Mouse (Mus musculus) olfactory bulb, adult 2 months (tissue): Measurements from ENCODE around the gene Hnrnpab. TPM values are rescaled to one million over a fixed set of nuclear protein-coding genes. Genes with fewer than 3 reads are reported as not detected.
A peak's percentile ranks its signal among the peaks of the same experiment; 100 is the strongest.

Experiments used
- H3K27ac ChIP-seq: fragments of 200-500 bp; 2 replicates; pipeline ENCODE4 v1.5.1; 2012; ENCODE audit warnings: low read depth, low read length; ENCODE audit not compliant: insufficient read depth
- H3K4me1 ChIP-seq: fragments of 200-500 bp; 2 replicates; pipeline ENCODE4 v1.6.1; 2012; ENCODE audit warnings: low read length; ENCODE audit not compliant: control insufficient read depth, insufficient read depth
- H3K4me3 ChIP-seq: fragments of 200-500 bp; 2 replicates; pipeline ENCODE4 v1.5.1; 2012; ENCODE audit warnings: mild to moderate bottlenecking, low read depth, low read length, moderate library complexity; ENCODE audit not compliant: insufficient read depth
- CTCF ChIP-seq: fragments of 200-500 bp; IDR thresholded peaks from 2 replicates; pipeline ENCODE4 v1.5.1; 2012; ENCODE audit warnings: low read depth, mild to moderate bottlenecking, low read length, moderate library complexity; ENCODE audit not compliant: insufficient read depth
- POLR2A ChIP-seq: fragments of 200-500 bp; IDR thresholded peaks from 2 replicates; pipeline ENCODE4 v1.6.1; 2012; ENCODE audit warnings: mild to moderate bottlenecking, low read depth, low read length, moderate library complexity; ENCODE audit not compliant: insufficient read depth
- WGBS: fragments of 180-500 bp; shearing (Covaris S2); methylation state at CpG from one replicate; pipeline ENCODE4 v1.1.7; 2018; 5-methylcytosine and 5-hydroxymethylcytosine counted together
- polyA plus RNA-seq: library from polyadenylated mRNA; stranded (reverse); fragments of >200 nt; gene quantifications from 2 replicates; pipeline ENCODE4 v1.2.4, GENCODE M21; 2012; ENCODE audit warnings: low replicate concordance; ENCODE audit not compliant: missing spikeins, insufficient read depth, insufficient read length

The Hnrnpab gene
- polyA plus RNA-seq = 230 and 328 TPM in 2 replicates

- under 1% methylated on average over 90 of the region's 91 CpGs for whole genome bisulfite sequencing
- H3K27ac ChIP-seq = peak within 1 kb of the TSS; percentile 71
- H3K4me1 ChIP-seq = no peaks in the 10 kb centered on the region
Observed at GRCm38 (mm10) chr11:51606447-51607095, at the start of gene Hnrnpab. Gene Hnrnpab (minus strand): TSS chr11:51606847.

DNA sequence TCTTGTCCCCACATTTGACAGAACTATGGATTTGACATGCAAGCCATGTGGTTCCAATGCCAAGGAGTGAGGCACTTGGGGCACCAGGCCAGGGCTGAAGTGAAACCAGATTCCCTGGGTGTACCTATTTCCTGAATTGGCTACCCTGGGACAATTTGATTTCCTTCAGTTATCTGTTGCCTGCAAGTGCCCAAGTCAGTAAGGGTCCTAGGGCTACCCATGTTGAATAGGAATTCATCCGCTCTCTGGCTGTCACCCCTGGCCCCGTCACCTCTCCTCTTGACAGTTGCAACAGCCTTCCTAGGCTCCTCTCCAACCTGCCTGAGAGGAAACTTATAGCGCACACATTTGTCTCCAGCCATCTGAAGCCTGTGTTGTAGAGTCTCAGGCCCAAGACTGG is 48.2 kb upstream of the Hnrnpab start:
- H3K4me1 ChIP-seq = peaks cover 20% of the 10 kb centered on the region

More at GRCm38 (mm10) chr11:51606447-51607095, at the start of gene Hnrnpab:
- TF ChIP-seq CTCF = peak; percentile 3; the same call in 1 of the 2 replicates
- TF ChIP-seq POLR2A = peak; percentile 99
- peak within 1 kb of the TSS; percentile 84 for H3K4me3 ChIP-seq

DNA sequence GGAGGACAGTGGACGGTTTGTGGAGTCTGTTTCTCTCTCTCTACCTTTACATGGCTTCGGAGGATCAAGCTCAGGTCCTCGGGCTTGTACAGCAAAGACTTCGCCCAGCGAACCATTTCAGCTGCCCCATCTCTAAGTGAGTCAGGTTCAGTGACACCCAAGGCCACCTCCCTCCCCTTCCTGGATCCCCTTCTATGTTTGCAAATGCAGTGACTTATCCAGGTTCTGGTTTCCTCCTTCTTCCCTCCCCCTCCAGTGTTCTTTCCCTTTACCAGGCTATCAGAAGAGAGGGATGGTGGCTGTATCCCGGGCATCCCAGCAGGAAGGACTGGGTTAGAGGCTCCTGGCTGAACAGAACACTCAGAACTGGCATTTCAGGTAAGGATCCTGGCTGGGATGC is 47.1 kb upstream of the Hnrnpab start:
- TF ChIP-seq CTCF = no peak
- peaks cover 25% of the 10 kb centered on the region for H3K4me1 ChIP-seq
- H3K4me3 ChIP-seq = no peak overlapping the region
- WGBS = 89% methylated on average over 6 of the region's 6 CpGs
- H3K27ac ChIP-seq = no peak overlapping the region

More for the DNA sequence above, 48.2 kb upstream of the Hnrnpab start:
- Histone ChIP-seq H3K4me3 (no peak overlapping the region), H3K27ac (no peak overlapping the region)
- WGBS = 96% methylated on average over 3 of the region's 3 CpGs
- TF ChIP-seq POLR2A (no peak), CTCF (no peak)

DNA sequence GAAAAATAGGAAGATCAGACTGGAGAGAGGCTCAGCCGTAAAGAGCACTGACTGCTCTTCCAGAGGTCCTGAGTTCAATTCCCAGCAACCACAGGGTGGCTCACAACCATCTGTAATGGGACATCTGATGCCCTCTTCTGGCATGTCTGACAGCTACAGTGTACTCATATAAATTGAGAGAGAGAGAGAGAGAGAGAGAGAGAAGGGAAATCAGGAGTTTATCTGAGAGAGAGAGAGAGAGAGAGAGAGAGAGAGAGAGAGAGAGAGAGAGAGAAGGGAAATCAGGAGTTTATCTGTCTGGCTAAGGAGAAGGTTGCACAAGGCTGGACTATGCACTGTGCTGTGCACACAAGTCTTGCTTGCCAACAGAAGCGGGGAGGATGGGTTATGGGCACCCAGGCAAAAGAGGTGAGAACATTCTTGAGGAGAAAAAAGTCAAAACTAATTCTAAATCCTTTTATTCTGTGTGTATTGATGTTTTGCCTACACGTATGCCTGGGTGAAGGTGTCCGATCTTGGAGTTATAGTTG is 46.3 kb upstream of the Hnrnpab start:
- 91% methylated on average over 4 of the region's 4 CpGs for WGBS
- TF ChIP-seq POLR2A (no peak), CTCF (no peak)
- Histone ChIP-seq H3K27ac (no peak overlapping the region), H3K4me3 (no peak overlapping the region), H3K4me1 (peaks cover 25% of the 10 kb centered on the region)

- Histone ChIP-seq H3K4me1 (peaks cover 33% of the 10 kb centered on the region), H3K4me3 (peak within 1 kb of the TSS; percentile 51), H3K27ac (no peak within 1 kb of the TSS)
- WGBS = 2% methylated on average over 70 of the region's 70 CpGs
- no peak for TF ChIP-seq CTCF
- TF ChIP-seq POLR2A = no peak
Observed at GRCm38 (mm10) chr11:51650691-51651515, 44.3 kb upstream of the Hnrnpab start, which contains the start of the genes N4bp3 and D930048N14Rik. Gene N4bp3 (minus strand): TSS chr11:51650842. Gene D930048N14Rik (plus strand): TSS chr11:51650954.

DNA sequence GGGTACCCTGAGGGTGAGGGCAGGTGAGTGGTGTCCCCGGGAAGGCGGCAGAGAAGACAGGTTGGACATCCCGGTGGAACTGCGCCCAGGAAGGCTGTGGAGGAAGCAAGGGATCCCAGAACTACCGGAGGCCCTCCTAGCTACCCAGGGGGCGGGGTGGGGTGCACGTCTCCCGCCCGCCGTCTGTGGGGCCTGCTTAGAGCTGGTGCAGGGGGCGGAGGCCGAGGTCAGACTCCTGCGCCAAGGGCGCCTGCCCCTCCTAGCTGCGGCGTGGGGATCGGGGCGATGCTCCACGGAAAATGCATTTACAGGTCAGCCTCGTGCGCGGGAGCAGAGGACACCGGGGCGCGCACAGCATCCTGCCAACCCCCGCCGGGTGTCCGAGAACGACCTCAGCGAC is 43.6 kb upstream of the Hnrnpab start:
- TF ChIP-seq POLR2A (no peak), CTCF (no peak)
- Histone ChIP-seq H3K27ac (no peak overlapping the region), H3K4me1 (peaks cover 33% of the 10 kb centered on the region), H3K4me3 (peak overlapping the region; percentile 51)
- WGBS = 1% methylated on average over 30 of the region's 30 CpGs

- H3K4me1 ChIP-seq = peaks cover 33% of the 10 kb centered on the region
- no peak overlapping the region for H3K27ac ChIP-seq
- H3K4me3 ChIP-seq = peak overlapping the region; percentile 51
- 13% methylated on average over 7 of the region's 7 CpGs for WGBS
- TF ChIP-seq CTCF = no peak
- TF ChIP-seq POLR2A = no peak
Observed at GRCm38 (mm10) chr11:51649889-51650199, 43.2 kb upstream of the Hnrnpab start.

GRCm38 (mm10) chr11:51649111-51649888 is 42.7 kb upstream of the Hnrnpab start:
- Histone ChIP-seq H3K4me3 (peak overlapping the region; percentile 51; the same call in 1 of the 2 replicates), H3K27ac (no peak overlapping the region), H3K4me1 (peaks cover 34% of the 10 kb centered on the region)
- TF ChIP-seq POLR2A (no peak), CTCF (no peak)
- 67% methylated on average over 11 of the region's 11 CpGs for WGBS

DNA sequence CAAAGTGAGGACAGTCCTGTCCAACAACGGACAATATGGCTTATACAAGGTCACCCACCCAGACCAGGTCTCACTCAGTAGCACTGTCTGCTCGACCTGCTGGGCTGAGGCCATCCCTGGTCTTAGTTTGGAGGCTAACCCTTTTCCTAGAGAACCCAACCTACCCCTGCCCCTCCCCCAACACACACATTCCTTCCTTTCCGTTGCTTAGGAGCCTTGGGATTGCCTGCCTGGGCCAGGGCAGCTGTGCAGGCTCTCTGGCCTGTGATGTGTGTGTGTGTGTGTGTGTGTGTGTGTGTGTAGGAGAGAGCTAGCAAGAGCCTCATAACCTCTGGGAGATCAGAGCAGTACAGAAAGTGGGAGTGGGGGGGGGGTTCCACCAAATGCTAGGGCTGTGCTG is 41.9 kb upstream of the Hnrnpab start:
- TF ChIP-seq POLR2A (no peak), CTCF (no peak)
- Histone ChIP-seq H3K4me3 (no peak overlapping the region), H3K4me1 (peaks cover 42% of the 10 kb centered on the region), H3K27ac (no peak overlapping the region)
- 36% methylated on average over 3 of the region's 3 CpGs for WGBS
